Mouse (Mus musculus): Measurements from ENCODE around the gene Arv1.
A peak's percentile ranks its signal among the peaks of the same experiment; 100 is the strongest.

Gene Arv1

GRCm38 (mm10) chr8:124724301-124724700 lies 2.4 kb downstream of the Arv1 start:
- no peak for DNase-seq (ENCODE audit: low read depth)

GRCm38 (mm10) chr8:124732828-124733227 lies 10.9 kb downstream of the Arv1 start:
- no peak for DNase-seq (ENCODE audit: low read depth)

GRCm38 (mm10) chr8:124735371-124735911 lies 13.5 kb downstream of the Arv1 start:
- DNase-seq (ENCODE audit: low read depth), result no peak

GRCm38 (mm10) chr8:124739268-124739667 lies 17.3 kb downstream of the Arv1 start:
- DNase-seq (ENCODE audit: low read depth), result peak; percentile 46

DNA sequence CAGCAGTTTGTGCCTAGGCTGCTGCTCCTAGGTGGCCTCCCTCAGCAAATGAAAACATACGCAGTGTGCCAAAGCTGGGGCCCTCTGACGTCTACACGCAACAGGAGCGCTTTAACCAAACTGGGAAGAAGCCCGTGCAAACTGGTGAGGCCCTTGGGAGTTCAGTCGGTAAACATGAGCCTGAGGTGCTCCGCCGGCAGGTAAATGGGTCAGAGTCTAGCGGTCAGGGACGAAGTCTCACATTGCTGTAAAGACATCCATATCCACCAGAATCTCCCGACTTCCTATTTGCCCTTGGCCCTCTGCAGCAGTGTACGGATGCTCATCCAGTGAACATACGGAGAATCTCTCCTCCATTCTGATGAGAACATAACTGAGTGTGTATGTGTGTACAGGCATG lies 24.7 kb downstream of the Arv1 start:
- DNase-seq (ENCODE audit: low read depth), result no peak

- DNase-seq (ENCODE audit: low read depth), result no peak
These were observed 29.3 kb downstream of the Arv1 start for GRCm38 (mm10) chr8:124751191-124751590.

GRCm38 (mm10) chr8:124751709-124752173 lies 29.8 kb downstream of the Arv1 start, which contains the start of gene Fam89a:
Gene Fam89a (minus strand): TSS chr8:124751832.
- DNase-seq (ENCODE audit: low read depth), result no peak

- no peak for DNase-seq (ENCODE audit: low read depth)
These were observed 30.5 kb downstream of the Arv1 start for GRCm38 (mm10) chr8:124752325-124752862.

GRCm38 (mm10) chr8:124754101-124754791 lies 32.3 kb downstream of the Arv1 start:
- no peak for DNase-seq (ENCODE audit: low read depth)

DNA sequence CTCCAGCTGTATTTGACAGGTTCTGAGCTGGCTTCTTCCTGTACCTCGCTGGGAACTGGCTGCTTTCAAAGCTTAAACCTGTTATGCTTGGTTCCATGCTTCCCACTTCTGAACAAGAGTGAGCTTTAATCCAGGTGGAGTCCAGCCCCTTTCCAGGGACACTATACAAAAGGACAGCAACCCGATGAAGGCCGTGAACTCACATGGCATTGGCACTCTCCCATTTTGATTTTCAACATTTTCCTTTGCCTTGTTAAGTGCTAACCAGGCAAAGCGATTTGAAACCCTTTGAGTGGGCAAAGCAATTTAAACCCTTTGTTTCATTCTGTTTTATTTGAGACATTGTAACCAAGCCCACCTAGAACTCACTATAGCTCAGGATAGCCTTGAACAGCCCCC lies 32.9 kb downstream of the Arv1 start:
- no peak for DNase-seq (ENCODE audit: low read depth)

DNA sequence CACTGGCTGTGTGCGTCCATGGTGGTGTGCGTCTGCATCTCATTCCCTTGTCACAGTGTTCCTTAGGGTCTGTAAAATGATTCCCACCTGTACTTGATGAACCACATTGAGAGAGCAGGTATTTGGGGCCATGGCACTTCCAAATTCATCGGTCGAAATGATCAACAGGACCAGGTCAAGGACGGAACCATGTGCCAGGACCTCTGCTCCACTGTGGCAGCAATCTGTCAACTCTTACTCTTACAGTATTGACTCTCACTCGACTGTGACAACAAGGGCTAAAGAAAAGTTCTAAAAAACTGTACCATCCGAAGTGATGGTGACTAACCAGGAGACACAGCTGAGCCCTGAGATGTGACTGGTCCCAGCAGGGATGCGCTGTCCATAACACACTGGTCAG lies 33.5 kb downstream of the Arv1 start:
- no peak for DNase-seq (ENCODE audit: low read depth)

DNA sequence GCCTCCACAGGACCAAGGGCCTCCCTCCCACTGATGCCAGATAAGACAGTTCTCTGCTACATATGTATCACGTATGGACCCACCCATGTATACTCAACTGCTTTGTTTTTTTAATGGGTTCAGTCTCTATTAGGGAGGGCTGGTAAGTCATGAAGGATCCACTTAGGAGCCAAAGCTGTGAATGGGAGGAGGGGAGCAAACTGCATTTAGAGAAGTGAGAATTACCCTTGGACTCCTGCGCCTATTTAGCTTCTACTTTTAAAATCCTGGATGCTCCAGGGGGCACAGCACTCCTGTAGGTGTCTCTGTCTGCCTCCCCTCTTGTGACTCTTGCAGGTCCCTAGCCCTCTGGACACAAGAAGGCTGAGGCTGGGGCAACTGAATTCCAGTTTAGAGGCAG lies 34.2 kb downstream of the Arv1 start:
- no peak for DNase-seq (ENCODE audit: low read depth)

- DNase-seq (ENCODE audit: low read depth), result no peak
These were observed 34.7 kb downstream of the Arv1 start for GRCm38 (mm10) chr8:124756601-124757000.

DNA sequence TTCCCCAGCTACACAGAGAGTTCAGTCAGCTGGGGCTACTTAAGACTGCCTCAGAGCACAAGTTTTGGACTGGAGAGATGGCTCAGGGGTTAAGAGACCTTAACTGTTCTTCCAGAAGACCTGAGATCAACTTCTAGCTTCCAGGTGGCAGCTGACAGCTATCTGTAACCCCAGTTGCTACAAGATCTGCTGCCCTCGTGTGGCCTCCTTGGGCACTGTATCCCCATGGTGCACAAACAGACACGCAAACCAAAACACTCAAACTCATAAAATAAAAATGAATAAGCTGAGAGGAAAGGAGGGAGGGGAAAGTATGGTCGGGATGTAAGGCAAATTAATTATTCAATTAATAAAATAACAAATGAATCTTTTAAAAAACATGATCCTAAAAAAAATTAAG lies 36.6 kb downstream of the Arv1 start:
- peak; percentile 38 for DNase-seq (ENCODE audit: low read depth)

DNA sequence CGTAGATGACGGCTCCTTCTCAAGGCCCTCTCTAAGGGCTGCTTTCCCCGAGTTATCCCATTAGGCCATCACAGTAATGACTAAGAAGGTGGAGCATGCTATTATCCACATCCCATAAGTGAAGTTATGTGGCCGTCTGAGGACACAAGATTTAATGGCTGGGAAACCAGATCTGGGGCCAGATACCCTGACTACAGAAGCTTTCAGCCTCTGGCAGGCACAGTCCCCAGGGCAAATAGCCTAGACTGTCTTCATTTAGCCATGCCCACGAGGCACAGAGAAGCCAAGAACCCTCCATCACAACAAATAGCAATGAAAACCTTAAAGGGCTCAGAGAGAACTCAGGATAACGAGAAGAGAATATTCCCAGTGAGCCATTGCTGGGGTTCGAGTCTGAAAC lies 41.1 kb downstream of the Arv1 start:
- DNase-seq (ENCODE audit: low read depth), result no peak

DNA sequence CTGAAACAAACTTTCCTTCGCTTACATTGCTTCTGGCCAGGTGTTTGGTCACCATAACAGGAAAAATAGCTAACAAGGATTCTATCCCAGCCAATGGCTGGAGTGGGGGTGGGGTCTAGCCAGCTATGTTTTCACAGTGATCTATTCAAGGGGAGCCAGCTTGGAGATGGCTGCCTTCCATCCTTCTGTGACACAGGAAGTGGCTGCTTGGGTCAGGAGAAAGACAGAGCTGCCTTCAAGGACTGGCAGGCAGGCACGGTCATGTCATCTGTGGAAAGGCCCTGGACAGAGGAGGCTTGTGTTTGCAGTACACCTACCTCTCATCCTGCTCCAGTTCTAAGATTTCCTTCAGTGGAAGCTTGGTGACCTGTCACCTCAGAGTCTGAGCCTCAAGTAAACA lies 50.5 kb downstream of the Arv1 start:
- DNase-seq (ENCODE audit: low read depth), result no peak

DNA sequence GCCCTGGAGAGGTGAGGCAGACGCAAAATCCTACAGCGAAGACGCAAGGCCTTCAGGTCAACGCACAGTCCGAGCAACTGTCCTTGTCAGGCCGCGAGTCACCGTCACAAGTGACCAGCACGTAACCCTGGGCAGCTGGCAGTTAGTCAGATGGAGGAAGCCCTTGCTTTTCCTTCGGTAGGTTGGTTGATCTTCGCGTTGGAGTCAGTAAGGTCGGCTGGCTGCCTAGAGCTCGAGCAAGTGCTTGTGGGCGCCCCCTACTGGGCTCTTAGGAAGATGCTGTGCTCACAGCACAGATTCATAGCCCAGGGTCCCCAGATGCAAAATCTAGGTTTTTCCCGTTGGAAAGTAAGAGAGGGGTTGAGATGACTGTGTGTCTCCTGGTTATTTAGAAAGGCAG lies 53.8 kb downstream of the Arv1 start:
- DNase-seq (ENCODE audit: low read depth), result peak; percentile 66

DNA sequence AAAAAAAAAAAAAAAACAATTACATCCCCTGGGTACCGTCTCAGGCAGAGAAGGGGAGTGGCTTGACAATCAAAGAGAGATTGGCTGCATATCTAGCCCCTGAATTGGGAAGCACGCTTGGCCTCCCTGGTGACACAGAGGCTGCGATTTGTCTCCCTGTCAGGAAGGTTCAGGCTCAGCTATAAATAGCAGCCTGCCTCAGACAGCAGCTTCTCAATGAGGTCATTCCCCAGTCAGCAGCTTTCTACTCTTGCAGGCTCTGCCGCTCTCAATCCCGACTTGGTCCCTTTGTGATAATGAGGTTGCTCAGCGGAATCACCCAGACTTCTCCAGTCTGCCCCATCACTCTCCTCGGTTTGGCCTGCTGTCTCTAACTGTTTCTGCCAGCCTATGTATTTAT lies 58.3 kb downstream of the Arv1 start:
- peak; percentile 74 for DNase-seq (ENCODE audit: low read depth)

DNA sequence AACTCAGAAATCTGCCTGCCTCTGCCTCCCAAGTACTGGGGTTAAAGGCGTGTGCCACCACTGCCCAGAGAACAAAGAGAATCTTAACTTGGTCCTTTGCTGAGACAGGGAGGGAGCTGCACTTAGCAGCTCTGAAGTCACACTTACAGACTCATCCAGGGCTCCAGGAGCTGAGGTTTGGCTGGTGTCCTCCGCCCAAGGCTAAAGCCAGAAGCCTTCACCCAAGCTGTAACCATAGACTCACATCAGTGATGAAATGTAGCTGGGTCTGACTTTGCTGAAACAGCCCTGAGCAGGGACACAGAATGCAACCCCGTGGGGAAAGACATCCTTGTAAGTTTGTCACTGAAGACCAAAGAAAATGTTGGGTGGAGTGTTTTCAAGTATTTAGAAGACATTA lies 60.5 kb downstream of the Arv1 start:
- DNase-seq (ENCODE audit: low read depth), result peak; percentile 32

DNA sequence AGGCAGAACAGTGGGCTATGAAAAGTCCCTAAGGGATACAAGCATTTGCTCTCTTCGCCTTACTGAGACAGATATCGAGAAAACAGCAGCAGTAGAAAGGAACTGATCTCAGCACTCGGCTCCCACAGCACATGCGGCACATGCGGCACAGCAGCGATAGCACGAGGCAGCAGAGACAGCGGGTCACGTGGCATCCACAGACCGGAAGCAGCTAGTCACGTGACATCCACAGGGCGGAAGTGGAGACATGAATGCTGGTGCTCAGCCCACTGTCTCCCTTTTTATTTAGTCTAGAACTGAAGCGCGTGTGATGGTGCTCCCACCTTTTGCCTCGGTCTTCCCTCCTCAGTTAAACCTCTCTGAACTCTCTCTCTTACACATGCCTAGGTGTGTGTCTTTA lies 61.3 kb downstream of the Arv1 start:
- DNase-seq (ENCODE audit: low read depth), result no peak
